Mouse (Mus musculus) hindbrain, embryonic 15.5 days (tissue): Measurements from ENCODE around the gene Tmsb10. TPM values are rescaled to one million over a fixed set of nuclear protein-coding genes. Genes with fewer than 3 reads are reported as not detected.

Experiments
- ATAC-seq: fragments of 200-750 bp; cut with Nextera tagmentation; 2 replicates; pipeline ENCODE4 v1.8.0; 2017; ENCODE audit warnings: low read depth, moderate number of reproducible peaks, moderate TSS enrichment; ENCODE audit not compliant: low FRiP score
- H3K27ac ChIP-seq: fragments of 300-500 bp; sonication (generic); replicated peaks from 2 replicates; pipeline ENCODE4 v1.5.1; 2015; ENCODE audit warnings: mild to moderate bottlenecking, inconsistent platforms
- H3K27me3 ChIP-seq: fragments of 300-500 bp; sonication (generic); 2 replicates; pipeline ENCODE4 v1.6.1; 2015; ENCODE audit warnings: control low read depth, inconsistent platforms
- H3K36me3 ChIP-seq: fragments of 300-500 bp; sonication (generic); 2 replicates; pipeline ENCODE4 v1.6.1; 2015; ENCODE audit warnings: control low read depth, inconsistent platforms
- H3K4me1 ChIP-seq: fragments of 300-500 bp; sonication (generic); replicated peaks from 2 replicates; pipeline ENCODE4 v1.6.1; 2015; ENCODE audit warnings: control low read depth, inconsistent platforms
- H3K4me2 ChIP-seq: fragments of 300-500 bp; sonication (generic); 2 replicates; pipeline ENCODE4 v1.6.1; 2015; ENCODE audit warnings: moderate library complexity, mild to moderate bottlenecking, inconsistent platforms
- H3K4me3 ChIP-seq: fragments of 300-500 bp; sonication (generic); 2 replicates; pipeline ENCODE4 v1.5.1; 2015; ENCODE audit warnings: mild to moderate bottlenecking, inconsistent platforms
- H3K9ac ChIP-seq: fragments of 300-500 bp; sonication (generic); 2 replicates; pipeline ENCODE4 v1.6.1; 2015; ENCODE audit warnings: inconsistent platforms
- H3K9me3 ChIP-seq: fragments of 300-500 bp; sonication (generic); 2 replicates; pipeline ENCODE4 v1.6.1; 2016; ENCODE audit warnings: control low read depth, inconsistent platforms
- WGBS: fragments of 180-500 bp; shearing (Covaris S2); methylation state at CpG from one replicate; pipeline ENCODE4 v1.1.7; 2015; 5-methylcytosine and 5-hydroxymethylcytosine counted together
- polyA plus RNA-seq: library from polyadenylated mRNA; unstranded; fragments of >200 nt; fragmentation: Nextera tagmentation; extraction: Ambion mirVana; gene quantifications from 2 replicates; pipeline ENCODE4 v1.2.1, GENCODE M21; 2015

The Tmsb10 gene
- polyA plus RNA-seq, 1 experiment from 2014 or later: 4,870 TPM

GRCm38 (mm10) chr6:72926755-72927482 is 31.6 kb downstream of the Tmsb10 start:
- H3K36me3 ChIP-seq: no peaks in the 10 kb centered on the region
- no peak overlapping the region for H3K9ac ChIP-seq
- no peak overlapping the region for H3K27ac ChIP-seq
- ATAC-seq: peak; percentile 8; the same call in 1 of the 2 replicates
- WGBS: 17% methylated on average over 9 of the region's 9 CpGs
- H3K9me3 ChIP-seq: no peaks in the 10 kb centered on the region
- 0 out of 2 replicates have a peak, but pooled peaks cover 3% of the 10 kb centered on the region for H3K4me1 ChIP-seq
- H3K27me3 ChIP-seq: no peaks in the 10 kb centered on the region
- no peak overlapping the region for H3K4me2 ChIP-seq
- no peak overlapping the region for H3K4me3 ChIP-seq

GRCm38 (mm10) chr6:72926031-72926430 is 32.5 kb downstream of the Tmsb10 start:
- no peak overlapping the region for H3K9ac ChIP-seq
- ATAC-seq: no peak
- no peak overlapping the region for H3K4me2 ChIP-seq
- no peak overlapping the region for H3K27ac ChIP-seq
- no peaks in the 10 kb centered on the region for H3K9me3 ChIP-seq
- H3K27me3 ChIP-seq: no peaks in the 10 kb centered on the region
- H3K4me3 ChIP-seq: no peak overlapping the region
- H3K4me1 ChIP-seq: 0 out of 2 replicates have a peak, but pooled peaks cover 3% of the 10 kb centered on the region
- 82% methylated on average over 4 of the region's 4 CpGs for WGBS
- H3K36me3 ChIP-seq: no peaks in the 10 kb centered on the region

GRCm38 (mm10) chr6:72923381-72923780 is 35.2 kb downstream of the Tmsb10 start:
- no peak overlapping the region for H3K27ac ChIP-seq
- 0 out of 2 replicates have a peak, but pooled peaks cover 3% of the 10 kb centered on the region for H3K4me1 ChIP-seq
- no peaks in the 10 kb centered on the region for H3K9me3 ChIP-seq
- no peaks in the 10 kb centered on the region for H3K27me3 ChIP-seq
- 79% methylated on average over 8 of the region's 8 CpGs for WGBS
- no peak overlapping the region for H3K4me3 ChIP-seq
- no peak for ATAC-seq
- no peaks in the 10 kb centered on the region for H3K36me3 ChIP-seq
- no peak overlapping the region for H3K4me2 ChIP-seq
- no peak overlapping the region for H3K9ac ChIP-seq

- no peak for ATAC-seq
- 97% methylated on average over 3 of the region's 3 CpGs for WGBS
These were observed 37.5 kb downstream of the Tmsb10 start for GRCm38 (mm10) chr6:72921081-72921480.

GRCm38 (mm10) chr6:72918510-72919033 is 40.0 kb downstream of the Tmsb10 start:
- Histone ChIP-seq H3K4me3 (no peak overlapping the region), H3K27ac (no peak overlapping the region), H3K36me3 (no peaks in the 10 kb centered on the region), H3K9me3 (no peaks in the 10 kb centered on the region), H3K9ac (no peak overlapping the region), H3K4me2 (no peak overlapping the region), H3K27me3 (no peaks in the 10 kb centered on the region), H3K4me1 (no peaks in the 10 kb centered on the region)
- no peak for ATAC-seq
- 66% methylated on average over 9 of the region's 9 CpGs for whole genome bisulfite sequencing

More at GRCm38 (mm10) chr6:72921081-72921480, 37.5 kb downstream of the Tmsb10 start:
- Histone ChIP-seq H3K36me3 (no peaks in the 10 kb centered on the region), H3K4me1 (no peaks in the 10 kb centered on the region), H3K27ac (no peak overlapping the region), H3K4me3 (no peak overlapping the region), H3K9me3 (no peaks in the 10 kb centered on the region), H3K4me2 (no peak overlapping the region), H3K27me3 (no peaks in the 10 kb centered on the region), H3K9ac (no peak overlapping the region)

- Histone ChIP-seq H3K36me3 (no peaks in the 10 kb centered on the region), H3K4me1 (no peaks in the 10 kb centered on the region), H3K9ac (no peak overlapping the region), H3K4me2 (no peak overlapping the region), H3K4me3 (no peak overlapping the region), H3K9me3 (no peaks in the 10 kb centered on the region), H3K27me3 (no peaks in the 10 kb centered on the region), H3K27ac (no peak overlapping the region)
- no peak for ATAC-seq
- WGBS: 83% methylated on average over 7 of the region's 7 CpGs
These were observed 42.2 kb downstream of the Tmsb10 start for GRCm38 (mm10) chr6:72916330-72916729.

- whole genome bisulfite sequencing: 89% methylated on average over 6 of the region's 6 CpGs
- H3K27me3 ChIP-seq: no peaks in the 10 kb centered on the region
- no peak overlapping the region for H3K4me2 ChIP-seq
- no peak overlapping the region for H3K27ac ChIP-seq
- no peaks in the 10 kb centered on the region for H3K9me3 ChIP-seq
- ATAC-seq: no peak
- H3K9ac ChIP-seq: no peak overlapping the region
- H3K4me1 ChIP-seq: no peaks in the 10 kb centered on the region
- H3K36me3 ChIP-seq: no peaks in the 10 kb centered on the region
- no peak overlapping the region for H3K4me3 ChIP-seq
These were observed 44.3 kb downstream of the Tmsb10 start for GRCm38 (mm10) chr6:72914087-72914749.

GRCm38 (mm10) chr6:72911261-72911660 is 47.3 kb downstream of the Tmsb10 start:
- no peak for ATAC-seq
- Histone ChIP-seq H3K9me3 (no peaks in the 10 kb centered on the region), H3K9ac (no peak overlapping the region), H3K27me3 (no peaks in the 10 kb centered on the region), H3K4me1 (no peaks in the 10 kb centered on the region), H3K36me3 (no peaks in the 10 kb centered on the region), H3K4me2 (no peak overlapping the region), H3K4me3 (no peak overlapping the region), H3K27ac (no peak overlapping the region)
- 52% methylated on average over 4 of the region's 4 CpGs for WGBS

Other genes starting within 250 kb of the Tmsb10 start
- gene Tcf7l1, start 169.5 kb downstream of the Tmsb10 start, polyA plus RNA-seq: 7.2 and 7.9 TPM in 2 replicates
- 38.8 and 46.2 TPM in 2 replicates for gene Kcmf1, start 58.8 kb downstream of the Tmsb10 start, polyA plus RNA-seq